Mouse (Mus musculus) fat pad, adult 2 months (tissue): ENCODE data around the gene Rbms1.

ENCODE experiments used
- DNase-seq: peaks from one replicate; pipeline ENCODE4 v3.0.0-alpha.2; 2011; ENCODE audit warnings: low read depth, low spot score; ENCODE audit errors: extremely low read depth

Rbms1 gene

GRCm38 (mm10) chr2:60962671-60963421 is at the start of gene Rbms1:
TSS of gene Rbms1 (minus strand) at chr2:60963192.
- no peak for DNase-seq

- DNase-seq = no peak
Measured at GRCm38 (mm10) chr2:61012249-61012828, 49.3 kb upstream of the Rbms1 start.

- no peak for DNase-seq
Measured at GRCm38 (mm10) chr2:60986286-60986685, 23.3 kb upstream of the Rbms1 start.

GRCm38 (mm10) chr2:60978538-60979313 is 15.7 kb upstream of the Rbms1 start:
- DNase-seq = no peak

GRCm38 (mm10) chr2:60972189-60972814 is 9.3 kb upstream of the Rbms1 start:
- DNase-seq = no peak

GRCm38 (mm10) chr2:60963616-60964015 is 624 bp upstream of the Rbms1 start:
- no peak for DNase-seq

GRCm38 (mm10) chr2:60962001-60962670 is 856 bp downstream of the Rbms1 start:
- DNase-seq = no peak

GRCm38 (mm10) chr2:60961281-60961680 is 1.7 kb downstream of the Rbms1 start:
- no peak for DNase-seq

- DNase-seq = no peak
Measured at GRCm38 (mm10) chr2:60948241-60948640, 14.8 kb downstream of the Rbms1 start.

- no peak for DNase-seq
Measured at GRCm38 (mm10) chr2:60947817-60948216, 15.2 kb downstream of the Rbms1 start.

- DNase-seq = no peak
Measured at GRCm38 (mm10) chr2:60940454-60940961, 22.5 kb downstream of the Rbms1 start.

GRCm38 (mm10) chr2:60939957-60940356 is 23.0 kb downstream of the Rbms1 start:
- DNase-seq = no peak

- no peak for DNase-seq
Measured at GRCm38 (mm10) chr2:60936910-60937309, 26.1 kb downstream of the Rbms1 start.

- DNase-seq = no peak
Measured at GRCm38 (mm10) chr2:60928948-60929347, 34.0 kb downstream of the Rbms1 start.

- no peak for DNase-seq
Measured at GRCm38 (mm10) chr2:60927906-60928775, 34.9 kb downstream of the Rbms1 start.

- DNase-seq = no peak
Measured at GRCm38 (mm10) chr2:60925063-60925462, 37.9 kb downstream of the Rbms1 start.

- no peak for DNase-seq
Measured at GRCm38 (mm10) chr2:60923756-60924544, 39.0 kb downstream of the Rbms1 start.

- DNase-seq = no peak
Measured at GRCm38 (mm10) chr2:60923111-60923510, 39.9 kb downstream of the Rbms1 start.

- DNase-seq = no peak
Measured at GRCm38 (mm10) chr2:60922351-60922750, 40.6 kb downstream of the Rbms1 start.
